Mouse (Mus musculus): Measurements from ENCODE around the gene Ube2b. TPM values are rescaled to one million over a fixed set of nuclear protein-coding genes. Genes with fewer than 3 reads are reported as not detected.

Ube2b gene
- polyA plus RNA-seq, 2 experiments: 54.8 to 61.0 TPM

GRCm38 (mm10) chr11:51960967-51961471, 39.5 kb downstream of the Ube2b start:
- Histone ChIP-seq H3K4me3 (ENCODE audit: insufficient read depth in 1 of 2, low read depth in 2 of 2, low read length in 2 of 2) (no peak overlapping the region), H3K9me3 (ENCODE audit: control insufficient read depth, low read length) (no peaks in the 10 kb centered on the region), H3K27me3 (ENCODE audit: control insufficient read depth, insufficient read depth, low read length) (no peaks in the 10 kb centered on the region), H3K27ac (no peak overlapping the region), H3K4me2 (ENCODE audit: low read depth) (no peak overlapping the region), H3K4me1 (replicated peaks; ENCODE audit: control insufficient read depth in 2 of 2, insufficient read depth in 2 of 2, low read length in 1 of 2) (no peaks in the 10 kb centered on the region), H3K9ac (replicated peaks) (no peak overlapping the region), H3K36me3 (replicated peaks; ENCODE audit: control insufficient read depth, insufficient read depth, low read depth) (no peaks in the 10 kb centered on the region)
- TF ChIP-seq CTCF (IDR thresholded peaks at IDR 0.05; ENCODE audit: low read depth) (no peak), EP300 (IDR thresholded peaks at IDR 0.05; ENCODE audit: low read depth) (no peak)
- 63% methylated on average over 11 of the region's 11 CpGs for WGBS (ENCODE audit: insufficient replicate concordance)
- DNase-seq (ENCODE audit: low read depth in 3 of 3, low spot score in 3 of 3): no peak
- no peak for ATAC-seq (ENCODE audit: insufficient read depth)

- H3K36me3 ChIP-seq (replicated peaks; ENCODE audit: control insufficient read depth, insufficient read depth, low read depth): no peaks in the 10 kb centered on the region
Observed at GRCm38 (mm10) chr11:51960061-51960460, 40.5 kb downstream of the Ube2b start.

GRCm38 (mm10) chr11:51959511-51959910, 41.1 kb downstream of the Ube2b start:
- no peaks in the 10 kb centered on the region for H3K4me1 ChIP-seq (replicated peaks; ENCODE audit: control insufficient read depth in 2 of 2, insufficient read depth in 2 of 2, low read length in 1 of 2)
- no peak for ATAC-seq (ENCODE audit: insufficient read depth)
- no peak overlapping the region for H3K4me2 ChIP-seq (ENCODE audit: low read depth)
- H3K9ac ChIP-seq (replicated peaks): no peak overlapping the region
- 52% methylated on average over 5 of the region's 5 CpGs for WGBS (ENCODE audit: insufficient replicate concordance)
- H3K27me3 ChIP-seq (ENCODE audit: control insufficient read depth, insufficient read depth, low read length): no peaks in the 10 kb centered on the region
- no peaks in the 10 kb centered on the region for H3K9me3 ChIP-seq (ENCODE audit: control insufficient read depth, low read length)
- no peak overlapping the region for H3K4me3 ChIP-seq (ENCODE audit: insufficient read depth in 1 of 2, low read depth in 2 of 2, low read length in 2 of 2)
- H3K36me3 ChIP-seq (replicated peaks; ENCODE audit: control insufficient read depth, insufficient read depth, low read depth): no peaks in the 10 kb centered on the region
- H3K27ac ChIP-seq: no peak overlapping the region
- no peak for DNase-seq (ENCODE audit: low read depth in 3 of 3, low spot score in 3 of 3)
- TF ChIP-seq CTCF (IDR thresholded peaks at IDR 0.05; ENCODE audit: low read depth) (no peak), EP300 (IDR thresholded peaks at IDR 0.05; ENCODE audit: low read depth) (no peak)

More at GRCm38 (mm10) chr11:51960061-51960460, 40.5 kb downstream of the Ube2b start:
- TF ChIP-seq CTCF (IDR thresholded peaks at IDR 0.05; ENCODE audit: low read depth): no peak
- TF ChIP-seq EP300 (IDR thresholded peaks at IDR 0.05; ENCODE audit: low read depth): no peak
- no peak overlapping the region for H3K9ac ChIP-seq (replicated peaks)
- WGBS (ENCODE audit: insufficient replicate concordance): 57% methylated on average over 4 of the region's 4 CpGs
- H3K9me3 ChIP-seq (ENCODE audit: control insufficient read depth, low read length): no peaks in the 10 kb centered on the region
- H3K4me2 ChIP-seq (ENCODE audit: low read depth): no peak overlapping the region
- H3K27me3 ChIP-seq (ENCODE audit: control insufficient read depth, insufficient read depth, low read length): no peaks in the 10 kb centered on the region
- no peak overlapping the region for H3K27ac ChIP-seq
- no peak overlapping the region for H3K4me3 ChIP-seq (ENCODE audit: insufficient read depth in 1 of 2, low read depth in 2 of 2, low read length in 2 of 2)
- no peaks in the 10 kb centered on the region for H3K4me1 ChIP-seq (replicated peaks; ENCODE audit: control insufficient read depth in 2 of 2, insufficient read depth in 2 of 2, low read length in 1 of 2)
- DNase-seq (ENCODE audit: low read depth in 3 of 3, low spot score in 3 of 3) (no peak), ATAC-seq (ENCODE audit: insufficient read depth) (no peak)

GRCm38 (mm10) chr11:51957760-51958159, 42.8 kb downstream of the Ube2b start:
- no peak for ATAC-seq (ENCODE audit: insufficient read depth)
- WGBS (ENCODE audit: insufficient replicate concordance): 59% methylated on average over 4 of the region's 4 CpGs
- no peak for DNase-seq (ENCODE audit: low read depth in 3 of 3, low spot score in 3 of 3)

GRCm38 (mm10) chr11:51956112-51956511, 44.5 kb downstream of the Ube2b start:
- no peaks in the 10 kb centered on the region for H3K9me3 ChIP-seq (ENCODE audit: control insufficient read depth, low read length)
- H3K27ac ChIP-seq: no peak overlapping the region
- H3K4me3 ChIP-seq (ENCODE audit: insufficient read depth in 1 of 2, low read depth in 2 of 2, low read length in 2 of 2): no peak overlapping the region
- H3K36me3 ChIP-seq (replicated peaks; ENCODE audit: control insufficient read depth, insufficient read depth, low read depth): no peaks in the 10 kb centered on the region
- WGBS (ENCODE audit: insufficient replicate concordance): 75% methylated on average over 9 of the region's 9 CpGs
- H3K27me3 ChIP-seq (ENCODE audit: control insufficient read depth, insufficient read depth, low read length): no peaks in the 10 kb centered on the region
- no peaks in the 10 kb centered on the region for H3K4me1 ChIP-seq (replicated peaks; ENCODE audit: control insufficient read depth in 2 of 2, insufficient read depth in 2 of 2, low read length in 1 of 2)
- TF ChIP-seq CTCF (IDR thresholded peaks at IDR 0.05; ENCODE audit: low read depth) (no peak), EP300 (IDR thresholded peaks at IDR 0.05; ENCODE audit: low read depth) (no peak)
- H3K4me2 ChIP-seq (ENCODE audit: low read depth): no peak overlapping the region
- no peak overlapping the region for H3K9ac ChIP-seq (replicated peaks)
- ATAC-seq (ENCODE audit: insufficient read depth) (no peak), DNase-seq (ENCODE audit: low read depth in 3 of 3, low spot score in 3 of 3) (no peak)

More at GRCm38 (mm10) chr11:51957760-51958159, 42.8 kb downstream of the Ube2b start:
- Histone ChIP-seq H3K4me2 (ENCODE audit: low read depth) (no peak overlapping the region), H3K4me3 (ENCODE audit: insufficient read depth in 1 of 2, low read depth in 2 of 2, low read length in 2 of 2) (no peak overlapping the region), H3K36me3 (replicated peaks; ENCODE audit: control insufficient read depth, insufficient read depth, low read depth) (no peaks in the 10 kb centered on the region), H3K4me1 (replicated peaks; ENCODE audit: control insufficient read depth in 2 of 2, insufficient read depth in 2 of 2, low read length in 1 of 2) (no peaks in the 10 kb centered on the region), H3K9me3 (ENCODE audit: control insufficient read depth, low read length) (no peaks in the 10 kb centered on the region), H3K27me3 (ENCODE audit: control insufficient read depth, insufficient read depth, low read length) (no peaks in the 10 kb centered on the region), H3K9ac (replicated peaks) (no peak overlapping the region), H3K27ac (no peak overlapping the region)
- TF ChIP-seq CTCF (IDR thresholded peaks at IDR 0.05; ENCODE audit: low read depth) (no peak), EP300 (IDR thresholded peaks at IDR 0.05; ENCODE audit: low read depth) (no peak)

All from liver, embryonic 14.5 days (tissue).